23 mouse cellular contexts compared by ENCODE assay signal in genomic region chr5:44197806-44198205, GRCm38 (mm10). TPM values are rescaled to one million over a fixed set of nuclear protein-coding genes. Genes with fewer than 3 reads are reported as not detected.
DNase-seq lines count a peak whose midpoint lies in the region; ATAC-seq and TF ChIP-seq lines count a peak whose summit lies in the region.
"Had no signal": no experiment of that assay in that cellular context is flagged by ENCODE, and none has a peak within 500 bp of the region (broad histone marks: within the 10 kb centered on the region; RNA-seq: fewer than 3 reads in every experiment).

No protein-coding gene starts in this region.

- no peaks in the 10 kb centered on the region for H3K27me3 ChIP-seq in heart, embryonic 11.5 days (ENCODE audit: control insufficient read depth, insufficient read depth, low read length)
- H3K27me3 ChIP-seq in liver, embryonic 13.5 days: no peaks in the 10 kb centered on the region
- H3K27me3 ChIP-seq in liver, postnatal 0 days (ENCODE audit: insufficient read depth, low read length): no peaks in the 10 kb centered on the region
- H3K27me3 ChIP-seq: embryonic facial prominence, embryonic 13.5 days; forebrain, embryonic 13.5 days had no signal

- ATAC-seq in heart, embryonic 11.5 days (replicated peaks; ENCODE audit: insufficient number of reproducible peaks, low FRiP score, low TSS enrichment): no peak
- ATAC-seq in liver, embryonic 13.5 days (ENCODE audit: low read depth): no peak
- ATAC-seq in liver, postnatal 0 days: no peak
- ATAC-seq in megakaryocyte-erythroid progenitor cell, adult 5-6 weeks (replicated peaks; ENCODE audit: low FRiP score, low TSS enrichment, poor library complexity, severe bottlenecking): peak; percentile 25; the same call in 1 of the 2 replicates
- ATAC-seq in megakaryocyte progenitor cell, adult 5-6 weeks (replicated peaks; ENCODE audit: poor library complexity): no peak; the same call in 1 of the 2 replicates
- ATAC-seq: activated CD4-positive, CD25-positive, alpha-beta regulatory T cell, adult 4 months; CD4-positive, CD25-positive, alpha-beta regulatory T cell, adult 4 months; forebrain, embryonic 13.5 days; forebrain, embryonic 16.5 days; hindbrain, postnatal 0 days; inflammation-experienced regulatory T-cells, adult 6 months; intestine, embryonic 16.5 days had no signal

- 57% methylated on average over 5 of the region's 5 CpGs for WGBS in heart, embryonic 11.5 days (ENCODE audit: insufficient replicate concordance)
- 49% methylated on average over 5 of the region's 5 CpGs for WGBS in liver, embryonic 13.5 days (ENCODE audit: insufficient replicate concordance)
- 61% methylated on average over 5 of the region's 5 CpGs for WGBS in liver, postnatal 0 days (ENCODE audit: insufficient replicate concordance)

- peaks cover 6% of the 10 kb centered on the region; the same call in 1 of the 2 replicates for H3K36me3 ChIP-seq in heart, embryonic 11.5 days (ENCODE audit: control insufficient read depth, insufficient read depth, low read length)
- H3K36me3 ChIP-seq in liver, embryonic 13.5 days: peaks cover 48% of the 10 kb centered on the region
- H3K36me3 ChIP-seq in liver, postnatal 0 days (replicated peaks; ENCODE audit: insufficient read depth, low read length): peaks cover 42% of the 10 kb centered on the region

- H3K4me3 ChIP-seq in heart, embryonic 11.5 days (ENCODE audit: low read depth, low read length): no peak overlapping the region
- no peak overlapping the region for H3K4me3 ChIP-seq in liver, embryonic 13.5 days (replicated peaks)
- H3K4me3 ChIP-seq in liver, postnatal 0 days (ENCODE audit: low read depth, low read length): no peak overlapping the region
- H3K4me3 ChIP-seq: embryonic facial prominence, embryonic 13.5 days; forebrain, embryonic 10.5 days; forebrain, embryonic 13.5 days had no signal

- H3K9ac ChIP-seq in heart, embryonic 11.5 days (ENCODE audit: low read depth, low read length): no peak overlapping the region
- H3K9ac ChIP-seq in liver, embryonic 13.5 days: no peak overlapping the region
- H3K9ac ChIP-seq in liver, postnatal 0 days (replicated peaks): no peak overlapping the region
- H3K9ac ChIP-seq: embryonic facial prominence, embryonic 13.5 days; forebrain, embryonic 13.5 days; hindbrain, embryonic 14.5 days had no signal

- TF ChIP-seq EP300 in liver, postnatal 0 days (IDR thresholded peaks at IDR 0.05; ENCODE audit: low read depth): no peak

- DNase-seq in heart, postnatal 4 days: no peak
- no peak for DNase-seq in liver, embryonic 13.5 days
- DNase-seq in liver, postnatal 0 days: no peak
- DNase-seq in retina, postnatal 7 days (ENCODE audit: low read depth, low spot score): peak; percentile 57
- DNase-seq: adrenal gland, postnatal 10 days; adrenal gland, postnatal 36 days; cerebellum, adult 9-11 months; gastrocnemius, postnatal 10 days; gastrocnemius, postnatal 36 days; heart, postnatal 36 days had no signal

- no peak for TF ChIP-seq CTCF in liver, postnatal 0 days (IDR thresholded peaks at IDR 0.05; ENCODE audit: low read depth)

- H3K4me2 ChIP-seq in heart, embryonic 11.5 days: peak overlapping the region; percentile 37
- no peak overlapping the region for H3K4me2 ChIP-seq in liver, embryonic 13.5 days
- H3K4me2 ChIP-seq in liver, postnatal 0 days (ENCODE audit: low read depth, low read length): no peak overlapping the region
- H3K4me2 ChIP-seq: embryonic facial prominence, embryonic 13.5 days; forebrain, embryonic 13.5 days; hindbrain, embryonic 14.5 days had no signal

- no peaks in the 10 kb centered on the region for H3K9me3 ChIP-seq in heart, embryonic 11.5 days (replicated peaks; ENCODE audit: control insufficient read depth, low read length)
- H3K9me3 ChIP-seq in liver, embryonic 13.5 days (replicated peaks): no peaks in the 10 kb centered on the region
- H3K9me3 ChIP-seq in liver, postnatal 0 days (ENCODE audit: low read length): no peaks in the 10 kb centered on the region
- H3K9me3 ChIP-seq: embryonic facial prominence, embryonic 13.5 days; forebrain, embryonic 10.5 days; forebrain, embryonic 13.5 days had no signal

- H3K27ac ChIP-seq in heart, embryonic 11.5 days (ENCODE audit: low read depth, low read length): no peak overlapping the region
- H3K27ac ChIP-seq in liver, embryonic 13.5 days: 0 out of 2 replicates have a peak overlapping the region, but pooled peaks have one; percentile 12
- H3K27ac ChIP-seq in liver, postnatal 0 days (ENCODE audit: low read depth): no peak overlapping the region
- H3K27ac ChIP-seq: embryonic facial prominence, embryonic 13.5 days; forebrain, embryonic 10.5 days; forebrain, embryonic 13.5 days; hindbrain, embryonic 14.5 days; hindbrain, postnatal 0 days had no signal

- H3K4me1 ChIP-seq in heart, embryonic 11.5 days (ENCODE audit: control insufficient read depth, insufficient read depth, low read length): peaks cover 3% of the 10 kb centered on the region; the same call in 1 of the 2 replicates
- peaks cover 45% of the 10 kb centered on the region for H3K4me1 ChIP-seq in liver, embryonic 13.5 days (replicated peaks)
- 0 out of 2 replicates have a peak, but pooled peaks cover 3% of the 10 kb centered on the region for H3K4me1 ChIP-seq in liver, postnatal 0 days (ENCODE audit: insufficient read depth)
- H3K4me1 ChIP-seq: forebrain, embryonic 10.5 days; forebrain, embryonic 13.5 days had no signal

RNA-seq across cellular contexts. Expression of gene Tapt1, which starts 28.6 kb away (rescaled TPM):
- 23.8 and 26.9 TPM in 2 replicates for polyA plus RNA-seq in heart, embryonic 11.5 days (2014; fragmentation: Nextera tagmentation; extraction: Ambion mirVana)
- total RNA-seq in heart, postnatal 4 days (2021): 10 to 100 TPM; 28.7 to 35.1 TPM
- polyA plus RNA-seq in liver, embryonic 13.5 days (2015; fragmentation: Nextera tagmentation; extraction: Ambion mirVana): 26.7 and 35.1 TPM in 2 replicates
- polyA plus RNA-seq in liver, postnatal 0 days (2015; fragmentation: Nextera tagmentation; extraction: Ambion mirVana): 29.8 and 33.3 TPM in 2 replicates
- total RNA-seq in megakaryocyte-erythroid progenitor cell, adult 5-6 weeks (2014; fragmentation: Nextera tagmentation): 111 and 116 TPM in 2 replicates
- total RNA-seq in megakaryocyte-erythroid progenitor cell, adult 5-6 weeks (2017): 125 and 173 TPM in 2 replicates
- 60.7 and 72.6 TPM in 2 replicates for total RNA-seq in megakaryocyte progenitor cell, adult 5-6 weeks (2015)
- total RNA-seq in megakaryocyte progenitor cell, adult 5-6 weeks (2017): 68.6 and 75.2 TPM in 2 replicates
